Mouse (Mus musculus): ENCODE data around the gene Tarbp2.

GRCm38 (mm10) chr15:102520416-102520815 lies 2.4 kb downstream of the Tarbp2 start:
- no peak for TF ChIP-seq ZNF384 (IDR thresholded peaks at IDR 0.05; ENCODE audit: low read depth, low read length)
- TF ChIP-seq HCFC1 (IDR thresholded peaks at IDR 0.05; ENCODE audit: borderline replicate concordance, insufficient read depth, low read length) = no peak
- TF ChIP-seq ZC3H11A (IDR thresholded peaks at IDR 0.05; ENCODE audit: borderline replicate concordance, low read depth, low read length) = no peak
- TF ChIP-seq MAFK (IDR thresholded peaks at IDR 0.05; ENCODE audit: insufficient read depth, low read depth, low read length) = no peak
